Mouse (Mus musculus): ENCODE results near the gene Sar1b. TPM values are rescaled to one million over a fixed set of nuclear protein-coding genes. Genes with fewer than 3 reads are reported as not detected.
"Not testable (repeated sequence)": the region's sequence is repeated elsewhere in the genome, so short reads cannot be mapped to it uniquely, and the experiment has no call there.

Gene Sar1b
- polyA plus RNA-seq, 1 experiment from 2014 or later: 110 TPM

DNA sequence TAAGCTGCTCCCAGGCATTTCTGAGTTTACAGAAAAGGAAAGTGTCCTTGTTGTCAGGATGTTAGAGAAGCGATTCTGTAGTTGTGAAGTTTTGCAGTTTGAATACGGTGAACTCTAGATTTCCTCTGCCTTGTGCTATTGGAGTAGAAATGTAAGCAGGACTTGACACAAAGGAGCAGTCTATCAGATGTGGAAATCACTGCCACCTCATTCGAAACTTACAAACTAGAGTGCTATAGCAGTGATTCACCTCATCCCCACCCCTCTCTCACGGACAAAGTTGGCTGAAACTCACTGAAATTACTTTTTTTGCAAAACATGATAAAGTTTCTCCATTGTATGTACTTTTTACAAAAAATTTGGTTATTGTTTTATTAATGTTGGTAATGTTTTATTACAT lies 1.3 kb downstream of the Sar1b start:
- Histone ChIP-seq H3K27me3 (ENCODE audit: control insufficient read depth, insufficient read depth, low read depth, low read length) (no peaks in the 10 kb centered on the region), H3K4me1 (replicated peaks; ENCODE audit: control insufficient read depth, insufficient read depth, low read length) (peaks cover 10% of the 10 kb centered on the region), H3K4me2 (ENCODE audit: low read depth, low read length) (peak overlapping the region; percentile 67), H3K36me3 (ENCODE audit: control insufficient read depth, insufficient read depth, low read length) (no peaks in the 10 kb centered on the region), H3K9me3 (ENCODE audit: control insufficient read depth, low read length) (no peaks in the 10 kb centered on the region), H3K9ac (ENCODE audit: low read length) (no peak overlapping the region), H3K4me3 (ENCODE audit: low read length) (no peak overlapping the region; the same call in 1 of the 2 replicates), H3K27ac (ENCODE audit: low read length) (no peak overlapping the region)
- ATAC-seq (ENCODE audit: low read depth): no peak
- WGBS: 69% methylated on average over 4 of the region's 4 CpGs

DNA sequence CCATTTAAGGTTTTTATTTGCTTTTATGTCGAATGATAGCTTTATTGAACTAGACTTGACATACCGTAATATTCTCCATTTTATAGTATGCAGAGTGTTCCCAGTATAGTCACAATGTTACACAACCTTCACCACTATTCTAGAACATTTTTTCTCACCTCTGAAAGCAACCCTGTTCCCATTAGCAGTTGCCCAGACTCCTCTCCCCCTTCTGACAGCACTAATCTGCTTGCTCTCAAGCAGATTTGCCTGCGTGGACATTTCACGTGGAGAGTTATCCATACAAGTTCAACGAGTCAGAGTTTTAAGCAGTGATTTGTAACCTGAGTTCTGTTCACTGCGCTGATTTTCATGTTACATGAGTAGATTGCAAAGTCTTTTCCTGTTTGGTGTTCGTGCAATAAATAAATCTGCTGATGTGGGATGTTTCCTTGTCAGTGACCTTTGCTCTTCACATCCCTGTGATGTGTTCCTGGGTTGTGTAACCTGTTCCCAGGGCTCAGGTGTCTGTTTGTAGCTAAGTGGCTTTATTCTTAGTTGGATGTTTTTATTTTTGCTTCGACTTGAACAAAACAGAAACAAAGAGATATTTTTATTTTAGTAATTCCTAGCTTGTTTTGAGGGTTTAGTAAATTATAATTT lies 4.2 kb downstream of the Sar1b start:
- no peak for ATAC-seq (ENCODE audit: low read depth)

DNA sequence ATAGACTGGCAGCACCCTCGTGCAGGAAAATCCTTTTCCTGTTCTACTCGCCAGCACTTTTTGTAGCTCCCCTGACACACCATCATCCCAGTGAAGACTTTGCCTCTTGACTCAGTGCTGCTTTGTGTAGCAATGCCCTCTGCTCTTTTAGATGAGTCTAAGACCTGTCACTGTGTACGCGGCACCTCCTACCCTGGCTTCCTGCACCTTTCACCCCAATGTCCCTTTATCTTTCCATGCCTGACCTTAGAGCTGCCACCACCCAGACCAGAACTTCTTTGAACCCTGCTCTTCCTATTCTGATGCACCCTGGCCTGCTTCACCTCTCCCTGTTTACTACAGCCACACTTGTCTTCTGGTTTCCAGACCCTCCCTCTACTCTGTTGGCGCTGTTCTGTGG lies 4.8 kb downstream of the Sar1b start:
- Histone ChIP-seq H3K9me3 (ENCODE audit: control insufficient read depth, low read length) (no peaks in the 10 kb centered on the region), H3K27ac (ENCODE audit: low read length) (no peak overlapping the region), H3K27me3 (ENCODE audit: control insufficient read depth, insufficient read depth, low read depth, low read length) (no peaks in the 10 kb centered on the region), H3K9ac (ENCODE audit: low read length) (no peak overlapping the region), H3K36me3 (ENCODE audit: control insufficient read depth, insufficient read depth, low read length) (no peaks in the 10 kb centered on the region), H3K4me1 (replicated peaks; ENCODE audit: control insufficient read depth, insufficient read depth, low read length) (peaks cover 7% of the 10 kb centered on the region), H3K4me2 (ENCODE audit: low read depth, low read length) (no peak overlapping the region), H3K4me3 (ENCODE audit: low read length) (no peak overlapping the region)
- no peak for ATAC-seq (ENCODE audit: low read depth)
- 54% methylated on average over 5 of the region's 5 CpGs for whole genome bisulfite sequencing

More for the DNA sequence above, 4.2 kb downstream of the Sar1b start:
- Histone ChIP-seq H3K4me1 (replicated peaks; ENCODE audit: control insufficient read depth, insufficient read depth, low read length) (peaks cover 10% of the 10 kb centered on the region), H3K4me3 (ENCODE audit: low read length) (no peak overlapping the region), H3K4me2 (ENCODE audit: low read depth, low read length) (no peak overlapping the region), H3K36me3 (ENCODE audit: control insufficient read depth, insufficient read depth, low read length) (no peaks in the 10 kb centered on the region), H3K27me3 (ENCODE audit: control insufficient read depth, insufficient read depth, low read depth, low read length) (no peaks in the 10 kb centered on the region), H3K9me3 (ENCODE audit: control insufficient read depth, low read length) (no peaks in the 10 kb centered on the region), H3K27ac (ENCODE audit: low read length) (no peak overlapping the region), H3K9ac (ENCODE audit: low read length) (no peak overlapping the region)
- 72% methylated on average over 8 of the region's 8 CpGs for WGBS

DNA sequence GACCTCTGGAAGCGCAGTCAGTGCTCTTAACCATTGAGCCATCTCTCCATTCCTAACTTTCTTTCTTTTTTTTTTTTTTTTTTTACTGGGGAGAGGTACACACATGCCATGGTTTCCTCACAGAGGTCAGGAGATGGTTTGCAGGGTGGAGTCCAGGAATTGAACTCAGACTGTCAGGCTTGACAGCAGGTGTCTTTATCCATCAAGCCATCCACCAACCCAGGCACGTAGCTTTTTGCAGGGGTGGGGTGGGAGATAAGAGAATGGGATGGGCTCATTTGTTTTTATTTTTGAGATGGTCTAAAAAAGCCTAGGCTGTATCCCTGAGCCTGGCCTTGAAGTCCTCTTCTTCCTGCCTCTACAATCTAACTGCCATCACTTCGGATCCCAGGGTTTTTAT lies 12.0 kb downstream of the Sar1b start:
- no peak overlapping the region for H3K4me2 ChIP-seq (ENCODE audit: low read depth, low read length)
- no peaks in the 10 kb centered on the region for H3K4me1 ChIP-seq (replicated peaks; ENCODE audit: control insufficient read depth, insufficient read depth, low read length)
- ATAC-seq (ENCODE audit: low read depth): no peak
- WGBS: 86% methylated on average over 3 of the region's 3 CpGs
- H3K36me3 ChIP-seq (ENCODE audit: control insufficient read depth, insufficient read depth, low read length): peaks cover 6% of the 10 kb centered on the region; the same call in 1 of the 2 replicates
- H3K9me3 ChIP-seq (ENCODE audit: control insufficient read depth, low read length): no peaks in the 10 kb centered on the region
- no peak overlapping the region for H3K9ac ChIP-seq (ENCODE audit: low read length)
- no peak overlapping the region for H3K4me3 ChIP-seq (ENCODE audit: low read length)
- H3K27ac ChIP-seq (ENCODE audit: low read length): no peak overlapping the region
- H3K27me3 ChIP-seq (ENCODE audit: control insufficient read depth, insufficient read depth, low read depth, low read length): no peaks in the 10 kb centered on the region

DNA sequence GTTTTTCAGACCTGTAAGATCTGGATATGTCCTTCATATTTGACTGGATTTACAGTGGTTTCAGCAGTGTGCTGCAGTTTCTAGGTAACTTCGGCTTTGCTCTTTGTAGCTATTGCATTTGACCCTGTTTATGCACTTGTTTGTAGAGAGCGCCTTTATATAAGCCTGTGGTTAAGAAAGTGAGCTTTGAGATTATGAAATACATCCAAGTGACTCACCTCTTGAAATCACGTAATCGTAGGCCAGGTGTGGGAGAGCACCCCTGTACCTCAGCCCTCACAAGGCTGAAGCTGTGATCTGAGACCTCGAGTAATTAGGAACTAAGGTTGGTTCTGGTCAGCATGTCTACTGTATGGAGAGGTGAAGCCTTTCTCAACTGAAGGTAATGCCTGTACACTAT lies 14.0 kb downstream of the Sar1b start:
- no peak overlapping the region for H3K4me3 ChIP-seq (ENCODE audit: low read length)
- peaks cover 9% of the 10 kb centered on the region for H3K36me3 ChIP-seq (ENCODE audit: control insufficient read depth, insufficient read depth, low read length)
- 89% methylated on average over 5 of the region's 5 CpGs for WGBS
- no peak for ATAC-seq (ENCODE audit: low read depth)
- H3K9ac ChIP-seq (ENCODE audit: low read length): no peak overlapping the region
- no peak overlapping the region for H3K27ac ChIP-seq (ENCODE audit: low read length)
- H3K27me3 ChIP-seq (ENCODE audit: control insufficient read depth, insufficient read depth, low read depth, low read length): no peaks in the 10 kb centered on the region
- no peaks in the 10 kb centered on the region for H3K9me3 ChIP-seq (ENCODE audit: control insufficient read depth, low read length)
- no peak overlapping the region for H3K4me2 ChIP-seq (ENCODE audit: low read depth, low read length)
- H3K4me1 ChIP-seq (replicated peaks; ENCODE audit: control insufficient read depth, insufficient read depth, low read length): no peaks in the 10 kb centered on the region

DNA sequence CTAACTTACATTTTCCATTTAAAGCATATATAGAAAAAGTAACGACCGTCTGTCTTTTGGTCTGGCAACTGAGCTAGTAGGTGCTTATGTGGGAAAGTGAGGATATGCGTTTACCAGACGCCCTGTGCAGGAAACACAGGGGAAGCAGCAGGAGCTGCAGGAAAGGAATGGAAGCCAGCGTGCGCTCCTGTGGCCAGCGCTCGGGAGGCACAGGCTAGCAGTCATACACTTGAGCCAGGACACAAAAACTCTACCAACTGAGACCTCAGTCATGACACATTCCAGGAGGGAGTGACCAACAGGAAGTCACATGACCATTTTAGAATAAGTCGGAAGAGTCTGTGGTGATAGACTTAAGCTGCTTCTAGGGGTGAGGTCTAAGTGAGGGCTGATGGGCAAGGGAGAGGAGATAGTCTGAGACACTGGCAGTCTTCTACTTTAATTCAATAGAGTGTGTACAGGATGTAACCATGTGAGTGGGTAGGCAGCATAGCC lies 17.3 kb downstream of the Sar1b start:
- no peak for ATAC-seq (ENCODE audit: low read depth)
- no peak overlapping the region for H3K9ac ChIP-seq (ENCODE audit: low read length)
- WGBS: 83% methylated on average over 9 of the region's 9 CpGs
- peaks cover 18% of the 10 kb centered on the region for H3K36me3 ChIP-seq (ENCODE audit: control insufficient read depth, insufficient read depth, low read length)
- H3K27ac ChIP-seq (ENCODE audit: low read length): no peak overlapping the region
- no peaks in the 10 kb centered on the region for H3K4me1 ChIP-seq (replicated peaks; ENCODE audit: control insufficient read depth, insufficient read depth, low read length)
- H3K9me3 ChIP-seq (ENCODE audit: control insufficient read depth, low read length): no peaks in the 10 kb centered on the region
- no peak overlapping the region for H3K4me3 ChIP-seq (ENCODE audit: low read length)
- no peak overlapping the region for H3K4me2 ChIP-seq (ENCODE audit: low read depth, low read length)
- H3K27me3 ChIP-seq (ENCODE audit: control insufficient read depth, insufficient read depth, low read depth, low read length): no peaks in the 10 kb centered on the region

DNA sequence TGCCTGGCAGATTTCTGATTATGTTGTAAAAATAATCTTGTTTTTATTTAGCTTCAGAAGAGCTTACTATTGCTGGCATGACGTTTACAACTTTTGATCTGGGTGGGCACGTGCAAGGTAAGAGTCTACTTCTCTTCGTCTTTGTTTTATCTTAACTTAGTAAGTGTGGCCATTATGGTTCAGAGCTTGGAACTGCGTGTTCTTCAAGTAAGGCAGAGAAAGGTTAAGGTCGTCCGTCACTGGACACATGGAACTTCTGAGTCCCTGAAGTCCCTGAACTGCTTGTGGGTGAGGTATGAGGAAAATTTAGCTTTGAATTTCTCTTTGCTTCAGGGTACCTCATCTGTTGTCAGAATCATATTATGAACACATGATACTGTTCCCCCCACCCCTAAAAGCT lies 19.2 kb downstream of the Sar1b start:
- Histone ChIP-seq H3K27ac (ENCODE audit: low read length) (no peak overlapping the region), H3K4me2 (ENCODE audit: low read depth, low read length) (no peak overlapping the region), H3K36me3 (ENCODE audit: control insufficient read depth, insufficient read depth, low read length) (peaks cover 23% of the 10 kb centered on the region), H3K9me3 (ENCODE audit: control insufficient read depth, low read length) (no peaks in the 10 kb centered on the region), H3K9ac (ENCODE audit: low read length) (no peak overlapping the region), H3K4me3 (ENCODE audit: low read length) (no peak overlapping the region), H3K27me3 (ENCODE audit: control insufficient read depth, insufficient read depth, low read depth, low read length) (no peaks in the 10 kb centered on the region), H3K4me1 (replicated peaks; ENCODE audit: control insufficient read depth, insufficient read depth, low read length) (no peaks in the 10 kb centered on the region)
- no peak for ATAC-seq (ENCODE audit: low read depth)
- 82% methylated on average over 6 of the region's 6 CpGs for WGBS

DNA sequence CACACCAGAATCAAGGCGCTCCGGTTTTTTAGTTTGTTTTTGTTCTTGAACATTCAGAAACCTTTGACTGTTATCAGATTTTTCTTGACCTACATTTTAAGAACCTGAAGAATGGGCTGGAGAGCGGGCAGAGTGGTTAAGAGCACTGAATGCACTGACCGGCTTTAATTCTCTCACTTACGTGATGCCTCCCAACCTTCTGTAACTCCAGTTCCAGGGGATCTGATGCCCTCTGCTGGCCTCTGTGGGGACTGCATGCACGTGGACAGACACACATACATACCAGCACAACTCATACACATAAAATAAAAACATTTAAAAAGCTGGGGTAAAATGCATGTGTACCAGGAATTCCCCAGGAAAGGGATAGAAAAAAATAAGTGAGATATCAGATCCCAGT lies 22.4 kb downstream of the Sar1b start:
- Histone ChIP-seq H3K27ac (ENCODE audit: low read length) (no peak overlapping the region), H3K4me3 (ENCODE audit: low read length) (no peak overlapping the region), H3K4me1 (replicated peaks; ENCODE audit: control insufficient read depth, insufficient read depth, low read length) (no peaks in the 10 kb centered on the region), H3K36me3 (ENCODE audit: control insufficient read depth, insufficient read depth, low read length) (peaks cover 19% of the 10 kb centered on the region), H3K27me3 (ENCODE audit: control insufficient read depth, insufficient read depth, low read depth, low read length) (no peaks in the 10 kb centered on the region), H3K9ac (ENCODE audit: low read length) (no peak overlapping the region), H3K9me3 (ENCODE audit: control insufficient read depth, low read length) (no peaks in the 10 kb centered on the region), H3K4me2 (ENCODE audit: low read depth, low read length) (no peak overlapping the region)
- ATAC-seq (ENCODE audit: low read depth): no peak
- WGBS: 87% methylated on average over 6 of the region's 6 CpGs

DNA sequence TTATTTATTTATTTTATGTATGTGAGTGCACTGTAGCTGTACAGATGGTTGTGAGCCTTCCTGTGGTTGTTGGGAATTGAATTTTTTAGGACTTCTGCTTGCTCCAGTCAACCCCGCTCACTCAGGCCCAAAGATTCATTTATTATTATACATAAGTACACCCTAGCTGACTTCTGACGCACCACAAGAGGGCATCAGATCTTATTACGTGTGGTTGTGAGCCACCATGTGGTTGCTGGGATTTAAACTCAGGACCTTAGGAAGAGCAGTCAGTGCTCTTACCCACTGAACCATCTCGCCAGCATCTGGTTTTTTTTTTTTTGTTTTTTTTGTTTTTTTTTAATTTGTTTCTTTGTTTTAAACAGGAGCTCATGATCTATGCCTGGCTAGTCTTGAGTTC lies 26.2 kb downstream of the Sar1b start:
- not testable (repeated sequence) for H3K27ac ChIP-seq (ENCODE audit: low read length); H3K9ac ChIP-seq (ENCODE audit: low read length); H3K4me2 ChIP-seq (ENCODE audit: low read depth, low read length); H3K4me3 ChIP-seq (ENCODE audit: low read length); H3K4me1 ChIP-seq (replicated peaks; ENCODE audit: control insufficient read depth, insufficient read depth, low read length); H3K27me3 ChIP-seq (ENCODE audit: control insufficient read depth, insufficient read depth, low read depth, low read length); ATAC-seq (ENCODE audit: low read depth); H3K9me3 ChIP-seq (ENCODE audit: control insufficient read depth, low read length)
- peaks cover 15% of the 10 kb centered on the region; the same call in 1 of the 2 replicates for H3K36me3 ChIP-seq (ENCODE audit: control insufficient read depth, insufficient read depth, low read length)
- 88% methylated on average over 4 of the region's 4 CpGs for WGBS

Measured in lung, embryonic 16.5 days (tissue).